Mouse (Mus musculus) stomach, embryonic 15.5 days (tissue): Measurements from ENCODE around the gene Mgat2. TPM values are rescaled to one million over a fixed set of nuclear protein-coding genes. Genes with fewer than 3 reads are reported as not detected.
A peak's percentile ranks its signal among the peaks of the same experiment; 100 is the strongest.

Source experiments
- ATAC-seq: fragments of 200-750 bp; cut with Nextera tagmentation; 2 replicates; pipeline ENCODE4 v1.8.0; 2017; ENCODE audit warnings: low read depth, moderate number of reproducible peaks, moderate TSS enrichment; ENCODE audit not compliant: insufficient read depth, low FRiP score
- H3K27ac ChIP-seq: fragments of 300-500 bp; sonication (generic); 2 replicates; pipeline ENCODE4 v1.5.1; 2015; ENCODE audit warnings: mild to moderate bottlenecking, inconsistent platforms
- H3K27me3 ChIP-seq: fragments of 300-500 bp; sonication (generic); replicated peaks from 2 replicates; pipeline ENCODE4 v1.6.1; 2015; ENCODE audit warnings: inconsistent platforms
- H3K36me3 ChIP-seq: fragments of 300-500 bp; sonication (generic); 2 replicates; pipeline ENCODE4 v1.6.1; 2015; ENCODE audit warnings: inconsistent platforms
- H3K4me1 ChIP-seq: fragments of 300-500 bp; sonication (generic); 2 replicates; pipeline ENCODE4 v1.6.1; 2015; ENCODE audit warnings: inconsistent platforms
- H3K4me2 ChIP-seq: fragments of 300-500 bp; sonication (generic); 2 replicates; pipeline ENCODE4 v1.6.1; 2015; ENCODE audit warnings: mild to moderate bottlenecking, inconsistent platforms
- H3K4me3 ChIP-seq: fragments of 300-500 bp; sonication (generic); replicated peaks from 2 replicates; pipeline ENCODE4 v1.5.1; 2015; ENCODE audit warnings: inconsistent platforms
- H3K9ac ChIP-seq: fragments of 300-500 bp; sonication (generic); 2 replicates; pipeline ENCODE4 v1.6.1; 2015; ENCODE audit warnings: inconsistent platforms
- H3K9me3 ChIP-seq: fragments of 300-500 bp; sonication (generic); 2 replicates; pipeline ENCODE4 v1.6.1; 2016; ENCODE audit warnings: inconsistent platforms
- WGBS: fragments of 180-500 bp; shearing (Covaris S2); methylation state at CpG from one replicate; pipeline ENCODE4 v1.1.7; 2015; 5-methylcytosine and 5-hydroxymethylcytosine counted together
- polyA plus RNA-seq: library from polyadenylated mRNA; unstranded; fragments of >200 nt; fragmentation: Nextera tagmentation; extraction: Ambion mirVana; gene quantifications from 2 replicates; pipeline ENCODE4 v1.2.1, GENCODE M21; 2015

The Mgat2 gene
- polyA plus RNA-seq, 1 experiment from 2014 or later: 63.6 TPM

DNA sequence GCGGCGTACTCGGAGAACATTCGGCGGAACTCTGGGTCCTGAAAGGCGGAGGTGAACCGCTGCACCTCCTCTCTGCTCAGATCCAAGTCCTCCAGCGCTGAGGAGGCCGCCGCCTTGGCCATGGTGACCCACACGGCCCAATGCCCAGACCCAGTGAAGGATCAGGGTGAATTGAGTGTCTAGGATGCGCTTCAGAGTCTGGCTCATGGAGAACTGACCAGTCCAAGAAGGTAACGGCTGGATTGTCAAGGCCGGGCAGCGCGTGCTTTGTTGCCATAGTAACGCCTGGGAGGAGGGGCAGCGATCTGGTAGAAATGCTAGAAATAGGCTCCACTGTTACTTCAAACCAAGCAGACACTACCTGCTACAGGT, 14.2 kb downstream of the Mgat2 start, which contains the start of gene Dnaaf2:
Gene Dnaaf2, minus strand, starts transcription at position 266 of the 372 bp plus-strand sequence.
- peaks cover 11% of the 10 kb centered on the region; the same call in 1 of the 2 replicates for H3K36me3 ChIP-seq
- H3K9ac ChIP-seq: peak within 1 kb of the TSS; percentile 83
- H3K4me3 ChIP-seq: peak within 1 kb of the TSS; percentile 91
- ATAC-seq: no peak
- no peaks in the 10 kb centered on the region for H3K9me3 ChIP-seq
- WGBS: under 1% methylated on average over 18 of the region's 18 CpGs
- H3K27me3 ChIP-seq: no peaks in the 10 kb centered on the region
- peaks cover 18% of the 10 kb centered on the region for H3K4me1 ChIP-seq
- peak within 1 kb of the TSS; percentile 85 for H3K27ac ChIP-seq
- H3K4me2 ChIP-seq: peak within 1 kb of the TSS; percentile 95

DNA sequence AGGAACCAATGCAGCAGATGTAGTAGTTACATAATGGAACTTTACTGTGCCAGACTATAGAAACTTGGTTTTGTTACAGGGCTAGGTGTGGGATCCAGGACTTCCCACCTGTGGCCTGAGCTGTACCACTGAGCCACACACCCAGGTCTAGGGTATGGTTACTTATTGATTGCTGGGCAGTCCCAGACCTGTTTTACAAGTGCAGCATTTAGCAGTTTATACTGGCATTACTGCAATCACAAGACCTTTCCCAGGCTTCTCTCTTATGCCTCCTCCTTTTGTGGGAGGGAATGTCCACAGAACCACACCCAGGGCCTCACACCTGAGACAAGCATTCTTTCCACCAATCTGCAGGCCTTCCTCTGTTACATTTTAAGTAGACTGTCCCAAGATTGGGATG, 15.0 kb downstream of the Mgat2 start:
- Histone ChIP-seq H3K4me3 (no peak overlapping the region; the same call in 1 of the 2 replicates), H3K4me2 (no peak overlapping the region; the same call in 1 of the 2 replicates), H3K27me3 (no peaks in the 10 kb centered on the region), H3K9me3 (no peaks in the 10 kb centered on the region), H3K4me1 (peaks cover 18% of the 10 kb centered on the region), H3K36me3 (peaks cover 11% of the 10 kb centered on the region; the same call in 1 of the 2 replicates), H3K27ac (no peak overlapping the region), H3K9ac (no peak overlapping the region)
- ATAC-seq: peak; percentile 11; the same call in 1 of the 2 replicates

DNA sequence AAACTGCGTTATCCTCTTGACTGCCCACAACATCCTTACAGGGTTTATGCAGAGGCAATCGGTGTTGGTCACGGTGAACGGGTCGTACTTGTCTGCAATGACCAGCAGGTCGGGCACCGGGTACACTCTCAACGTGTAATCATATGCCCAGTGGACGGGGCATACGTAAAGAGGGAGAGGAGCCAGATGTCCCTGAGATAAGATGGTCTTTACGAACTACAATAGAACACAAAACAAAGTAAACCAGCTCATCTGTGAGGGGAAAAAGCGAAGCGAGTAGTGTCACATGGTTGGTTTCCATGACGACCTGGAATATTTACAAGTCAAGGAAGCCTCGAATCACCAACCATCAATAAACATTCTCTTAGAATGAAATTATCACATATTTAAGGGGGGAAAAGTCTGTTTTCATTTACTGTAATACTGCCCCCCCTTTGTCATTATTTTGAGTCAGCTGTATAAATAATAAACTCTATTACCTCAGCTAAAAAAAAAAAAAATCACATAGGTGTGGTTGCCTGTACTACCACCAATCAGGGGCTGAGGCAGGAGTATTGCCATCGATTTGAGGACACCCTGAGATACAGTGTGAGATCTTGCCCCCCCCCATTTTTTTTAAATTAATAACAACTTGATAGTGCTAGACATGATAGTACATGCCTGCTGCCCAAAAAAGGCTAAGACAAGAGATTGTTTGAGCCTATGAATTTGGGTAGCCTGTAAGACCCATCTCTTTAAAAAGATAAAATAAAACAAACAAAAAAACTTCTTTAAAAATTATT, 20.3 kb downstream of the Mgat2 start, which contains the start of gene Gm49384:
Gene Gm49384, minus strand, starts transcription at position 216 of the 782 bp plus-strand sequence.
- H3K9ac ChIP-seq: no peak within 1 kb of the TSS
- peaks cover 11% of the 10 kb centered on the region; the same call in 1 of the 2 replicates for H3K36me3 ChIP-seq
- no peaks in the 10 kb centered on the region for H3K27me3 ChIP-seq
- no peak within 1 kb of the TSS for H3K4me2 ChIP-seq
- no peaks in the 10 kb centered on the region for H3K9me3 ChIP-seq
- no peak within 1 kb of the TSS for H3K4me3 ChIP-seq
- no peak for ATAC-seq
- 85% methylated on average over 16 of the region's 16 CpGs for WGBS
- no peak within 1 kb of the TSS for H3K27ac ChIP-seq
- H3K4me1 ChIP-seq: 0 out of 2 replicates have a peak, but pooled peaks cover 5% of the 10 kb centered on the region

DNA sequence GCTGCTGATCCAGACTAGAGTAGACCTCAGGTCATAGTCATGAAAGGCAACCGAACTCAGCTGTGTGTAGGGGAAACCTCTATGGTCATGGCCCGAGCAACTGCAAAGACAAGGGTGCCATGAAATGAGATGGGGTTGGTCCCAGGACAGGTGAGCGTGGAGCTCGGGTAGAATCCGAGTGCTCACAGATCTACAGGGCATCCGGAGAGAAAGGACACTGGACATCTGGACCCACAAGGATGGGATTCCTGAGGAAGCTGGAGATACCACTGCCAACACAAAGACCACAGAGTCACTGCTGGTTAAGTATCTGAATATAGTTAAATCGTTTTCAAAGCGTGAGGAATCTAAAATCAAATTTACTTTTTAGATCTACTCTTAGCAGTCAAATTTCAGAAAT, 23.4 kb downstream of the Mgat2 start:
- no peak overlapping the region for H3K4me3 ChIP-seq
- no peak for ATAC-seq
- WGBS: 95% methylated on average over 8 of the region's 8 CpGs
- H3K36me3 ChIP-seq: peaks cover 9% of the 10 kb centered on the region; the same call in 1 of the 2 replicates
- no peaks in the 10 kb centered on the region for H3K4me1 ChIP-seq
- no peak overlapping the region for H3K4me2 ChIP-seq
- H3K9me3 ChIP-seq: no peaks in the 10 kb centered on the region
- H3K9ac ChIP-seq: no peak overlapping the region
- H3K27me3 ChIP-seq: no peaks in the 10 kb centered on the region
- no peak overlapping the region for H3K27ac ChIP-seq

DNA sequence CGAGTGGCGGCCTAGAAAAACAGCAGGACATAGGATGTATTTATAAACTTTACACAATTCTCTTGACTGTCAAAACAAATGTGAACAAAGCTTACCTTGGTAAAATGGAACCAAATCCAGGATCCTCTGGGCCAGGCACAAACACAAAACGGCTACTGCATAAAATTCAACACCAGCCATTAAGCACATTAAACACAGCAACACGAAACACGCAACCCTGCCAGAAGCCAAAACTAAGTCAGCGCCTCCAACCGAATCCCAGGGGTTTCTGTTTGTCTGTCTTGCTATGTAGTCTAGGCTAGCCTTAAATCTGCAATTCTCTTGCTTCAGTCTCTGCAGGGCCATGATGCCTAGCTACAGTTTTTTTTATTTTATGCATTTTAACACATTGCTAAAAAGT, 24.0 kb downstream of the Mgat2 start:
- Histone ChIP-seq H3K4me1 (no peaks in the 10 kb centered on the region), H3K4me3 (no peak overlapping the region), H3K9me3 (no peaks in the 10 kb centered on the region), H3K27me3 (no peaks in the 10 kb centered on the region), H3K9ac (no peak overlapping the region), H3K4me2 (no peak overlapping the region), H3K27ac (no peak overlapping the region), H3K36me3 (peaks cover 10% of the 10 kb centered on the region; the same call in 1 of the 2 replicates)
- no peak for ATAC-seq
- 93% methylated on average over 7 of the region's 7 CpGs for WGBS

DNA sequence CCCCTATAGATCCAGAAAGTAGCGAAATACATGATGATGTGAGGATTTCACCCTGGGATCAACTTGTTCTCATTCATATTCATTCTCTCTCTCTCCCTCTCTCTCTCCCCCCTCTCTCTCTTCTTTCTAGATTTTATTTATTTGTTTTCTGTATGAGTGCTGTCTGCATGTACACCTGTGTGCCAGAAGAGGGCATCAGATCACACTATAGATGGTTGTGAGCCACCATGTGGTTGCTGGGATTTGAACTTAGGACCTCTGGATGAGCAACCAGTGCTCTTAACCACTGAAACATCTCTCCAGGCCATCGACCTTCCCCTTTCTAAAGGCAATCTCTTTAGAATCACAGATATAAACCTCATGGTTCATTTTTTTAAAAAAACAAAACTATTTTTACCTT, 24.6 kb downstream of the Mgat2 start:
- Histone ChIP-seq H3K4me3 (no peak overlapping the region), H3K9ac (no peak overlapping the region), H3K4me1 (no peaks in the 10 kb centered on the region), H3K27me3 (no peaks in the 10 kb centered on the region), H3K36me3 (peaks cover 14% of the 10 kb centered on the region), H3K27ac (no peak overlapping the region), H3K4me2 (no peak overlapping the region), H3K9me3 (no peaks in the 10 kb centered on the region)
- ATAC-seq: no peak
- WGBS: 92% methylated on average over 2 of the region's 2 CpGs

DNA sequence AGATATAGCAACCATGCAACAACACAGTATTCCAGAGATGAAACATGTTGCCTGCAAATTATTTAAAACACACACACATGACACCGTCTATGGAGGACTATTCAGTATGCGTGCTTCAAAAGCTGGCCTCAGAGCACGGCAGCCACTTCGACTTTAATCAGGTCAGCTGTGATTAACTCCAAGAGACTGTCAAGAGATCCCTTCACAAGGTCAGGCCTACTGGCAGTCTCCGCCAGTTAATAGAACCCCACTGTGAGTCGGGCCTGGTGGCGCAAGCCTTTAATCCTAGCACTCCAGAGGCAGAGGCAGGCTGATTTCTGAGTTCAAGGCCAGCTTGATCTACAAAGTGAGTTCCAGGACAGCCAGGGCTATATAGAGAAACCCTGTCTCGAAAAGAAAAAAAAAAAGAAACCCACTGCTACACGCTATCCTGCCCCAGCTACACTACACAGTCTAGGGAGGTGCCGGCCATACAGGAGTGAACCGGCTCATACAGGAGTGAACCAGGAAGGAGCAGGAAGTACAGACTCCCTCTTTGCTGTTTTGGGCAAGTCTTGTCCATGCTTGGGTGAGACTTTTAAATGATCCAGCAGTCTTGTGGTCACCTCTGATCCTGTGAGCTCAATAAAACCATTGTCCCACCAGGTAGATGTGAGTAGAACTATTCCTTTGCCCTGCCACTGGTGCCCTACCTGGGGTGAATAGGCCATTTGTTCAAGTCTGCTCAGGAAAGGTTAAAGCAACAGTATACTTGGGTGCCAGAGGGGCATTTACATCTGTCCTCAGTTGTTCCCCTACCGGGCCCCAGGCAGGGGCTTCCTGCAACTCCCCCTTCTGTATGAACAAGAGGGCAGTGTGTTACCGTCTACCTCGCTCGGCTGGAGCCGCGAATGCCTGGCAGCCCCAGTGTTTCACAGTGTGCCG, 26.4 kb downstream of the Mgat2 start:
- Histone ChIP-seq H3K4me1 (no peaks in the 10 kb centered on the region), H3K4me3 (no peak overlapping the region), H3K27me3 (no peaks in the 10 kb centered on the region), H3K36me3 (peaks cover 14% of the 10 kb centered on the region), H3K9me3 (no peaks in the 10 kb centered on the region), H3K9ac (no peak overlapping the region), H3K27ac (no peak overlapping the region), H3K4me2 (no peak overlapping the region)
- WGBS: 89% methylated on average over 18 of the region's 18 CpGs
- ATAC-seq: no peak

DNA sequence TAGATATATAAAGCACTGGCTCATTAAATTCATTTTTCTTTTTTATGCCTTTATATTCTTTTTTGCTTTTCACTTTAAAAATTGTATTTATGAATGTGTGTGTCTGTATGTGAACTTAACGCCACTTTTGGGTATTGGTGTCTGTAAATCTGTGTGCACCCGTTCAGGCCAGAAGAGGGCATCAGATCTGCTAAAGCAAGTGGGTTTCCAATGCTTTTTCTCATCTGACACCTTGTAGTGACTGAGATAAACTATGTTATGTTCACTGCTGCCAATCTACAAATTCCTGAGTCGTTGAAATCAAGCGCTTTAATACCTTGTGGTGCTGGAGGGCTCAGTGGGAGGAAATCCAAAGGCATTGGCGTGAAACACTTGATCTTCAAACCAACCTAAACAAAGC, 27.1 kb downstream of the Mgat2 start:
- WGBS: 73% methylated on average over 5 of the region's 5 CpGs
- H3K4me1 ChIP-seq: no peaks in the 10 kb centered on the region
- no peaks in the 10 kb centered on the region for H3K9me3 ChIP-seq
- no peaks in the 10 kb centered on the region for H3K27me3 ChIP-seq
- no peak overlapping the region for H3K4me3 ChIP-seq
- no peak for ATAC-seq
- H3K9ac ChIP-seq: no peak overlapping the region
- H3K36me3 ChIP-seq: peaks cover 14% of the 10 kb centered on the region
- H3K27ac ChIP-seq: no peak overlapping the region
- H3K4me2 ChIP-seq: no peak overlapping the region

DNA sequence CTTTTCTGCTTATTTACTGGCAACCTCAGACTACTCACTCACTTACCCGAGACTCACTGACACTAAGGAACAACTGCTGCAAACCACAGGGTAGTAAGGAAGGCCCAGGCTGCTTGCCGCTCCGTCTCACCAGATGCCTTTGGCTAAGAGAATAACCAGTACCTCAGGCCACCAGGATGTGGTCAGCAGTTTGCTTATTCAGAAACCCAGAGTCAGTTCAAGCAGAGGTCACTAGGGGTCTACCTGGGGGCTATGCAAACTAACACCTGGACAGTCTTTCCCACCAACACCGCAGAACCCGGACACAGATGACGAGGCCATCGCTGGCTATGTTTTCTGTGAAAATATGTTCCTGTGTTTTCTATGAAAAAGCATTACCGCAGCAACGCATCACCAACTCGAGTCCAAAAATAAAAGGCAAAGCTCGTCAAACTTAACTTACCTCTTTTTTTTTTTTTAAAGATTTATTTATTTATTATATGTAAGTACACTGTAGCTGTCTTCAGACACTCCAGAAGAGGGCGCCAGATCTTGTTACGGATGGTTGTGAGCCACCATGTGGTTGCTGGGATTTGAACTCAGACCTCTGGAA, 29.3 kb downstream of the Mgat2 start:
- Histone ChIP-seq H3K27me3 (no peaks in the 10 kb centered on the region), H3K27ac (no peak overlapping the region), H3K4me1 (no peaks in the 10 kb centered on the region), H3K9me3 (no peaks in the 10 kb centered on the region), H3K9ac (no peak overlapping the region), H3K4me2 (no peak overlapping the region), H3K36me3 (peaks cover 14% of the 10 kb centered on the region), H3K4me3 (no peak overlapping the region)
- no peak for ATAC-seq
- WGBS: 93% methylated on average over 13 of the region's 13 CpGs

DNA sequence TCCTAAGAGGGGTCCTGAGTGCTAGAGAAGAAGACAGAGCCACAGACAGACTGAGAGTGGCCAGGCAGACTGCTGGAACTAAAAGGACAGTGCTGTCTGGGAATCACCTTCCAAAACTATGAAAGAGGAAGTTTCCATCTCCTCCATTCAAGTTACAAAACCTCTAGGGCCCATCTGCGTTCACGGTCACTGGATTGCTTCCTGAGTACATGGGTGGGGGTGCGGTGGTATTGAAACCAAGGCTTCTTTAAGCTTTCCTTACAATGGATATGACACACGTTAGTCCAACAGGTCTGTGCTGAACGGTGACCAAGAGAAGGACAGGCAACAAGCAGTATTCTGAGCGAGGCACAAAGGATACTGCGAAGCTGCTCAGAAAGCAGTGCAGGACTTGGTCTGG, 30.4 kb downstream of the Mgat2 start:
- no peak for ATAC-seq
- 92% methylated on average over 7 of the region's 7 CpGs for WGBS

DNA sequence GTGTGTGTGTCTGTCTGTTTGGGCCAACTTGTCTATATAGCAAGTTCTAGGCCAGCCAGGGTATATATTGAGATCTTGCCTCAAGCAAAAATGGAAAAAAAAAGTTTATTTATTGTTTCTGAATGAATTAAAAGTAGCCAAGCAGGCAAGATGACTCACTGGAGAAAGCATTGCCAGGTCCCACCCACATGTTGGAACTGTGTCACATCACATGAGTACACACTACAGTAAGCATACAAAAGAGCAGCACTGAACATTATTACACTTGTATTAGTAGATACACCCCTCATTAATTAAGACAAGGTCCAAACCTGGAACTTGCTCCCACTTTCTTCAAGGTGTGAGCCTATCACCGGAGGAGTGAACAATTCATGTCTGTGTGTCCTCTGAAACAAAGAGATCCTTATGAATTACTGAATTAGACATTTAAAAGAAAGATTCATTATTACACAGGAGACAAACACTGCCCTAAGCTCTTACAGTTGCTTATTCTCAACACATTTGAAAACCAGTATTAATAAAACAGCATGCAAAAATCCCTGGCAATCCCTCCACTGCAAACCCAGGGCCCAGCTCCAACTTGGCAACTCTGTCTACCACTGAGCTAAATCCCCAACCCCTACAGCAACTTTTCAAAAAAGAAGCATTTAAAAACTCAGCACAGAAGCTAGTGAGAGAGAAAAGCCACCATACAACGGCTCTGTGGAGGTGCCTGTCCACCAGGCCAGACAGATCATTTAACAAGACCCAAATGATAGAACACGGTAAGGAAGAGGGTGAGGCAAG, 31.2 kb downstream of the Mgat2 start:
- no peak overlapping the region for H3K4me3 ChIP-seq
- no peak overlapping the region for H3K27ac ChIP-seq
- H3K4me2 ChIP-seq: no peak overlapping the region
- no peak for ATAC-seq
- WGBS: 79% methylated on average over 3 of the region's 3 CpGs
- H3K9ac ChIP-seq: no peak overlapping the region
- no peaks in the 10 kb centered on the region for H3K4me1 ChIP-seq
- H3K27me3 ChIP-seq: no peaks in the 10 kb centered on the region
- no peaks in the 10 kb centered on the region for H3K9me3 ChIP-seq
- H3K36me3 ChIP-seq: peaks cover 14% of the 10 kb centered on the region

More for the DNA sequence above, 30.4 kb downstream of the Mgat2 start:
- no peak overlapping the region for H3K4me3 ChIP-seq
- H3K4me1 ChIP-seq: no peaks in the 10 kb centered on the region
- H3K36me3 ChIP-seq: peaks cover 14% of the 10 kb centered on the region
- H3K9me3 ChIP-seq: no peaks in the 10 kb centered on the region
- no peak overlapping the region for H3K4me2 ChIP-seq
- no peaks in the 10 kb centered on the region for H3K27me3 ChIP-seq
- no peak overlapping the region for H3K27ac ChIP-seq
- no peak overlapping the region for H3K9ac ChIP-seq
